Mouse (Mus musculus): ENCODE data around the gene Eid2b.

The Eid2b gene

GRCm38 (mm10) chr7:28277615-28278278 is at the start of gene Eid2b:
TSS of gene Eid2b (plus strand) at chr7:28277739.
- in situ Hi-C loops (cut with MboI, MseI), result no loop called here

- in situ Hi-C loops (cut with MboI, MseI), result loop anchor here (5.0 kb wide), 1 partner anchor 43 kb away; no protein-coding TSS in a partner anchor
These were observed 33.6 kb upstream of the Eid2b start for GRCm38 (mm10) chr7:28243943-28244342.

- in situ Hi-C loops (cut with MboI, MseI), result no loop called here
These were observed 28.6 kb upstream of the Eid2b start for GRCm38 (mm10) chr7:28248957-28249356.

GRCm38 (mm10) chr7:28251976-28252375 is 25.6 kb upstream of the Eid2b start:
- in situ Hi-C loops (cut with MboI, MseI), result no loop called here

GRCm38 (mm10) chr7:28254591-28254990 is 22.9 kb upstream of the Eid2b start:
- in situ Hi-C loops (cut with MboI, MseI), result no loop called here

- in situ Hi-C loops (cut with MboI, MseI), result no loop called here
These were observed 22.1 kb upstream of the Eid2b start for GRCm38 (mm10) chr7:28255476-28255875.

- in situ Hi-C loops (cut with MboI, MseI), result no loop called here
These were observed 14.7 kb upstream of the Eid2b start for GRCm38 (mm10) chr7:28262861-28263260.

GRCm38 (mm10) chr7:28263786-28264185 is 13.8 kb upstream of the Eid2b start:
- in situ Hi-C loops (cut with MboI, MseI), result no loop called here

GRCm38 (mm10) chr7:28265391-28265790 is 12.1 kb upstream of the Eid2b start:
- in situ Hi-C loops (cut with MboI, MseI), result no loop called here

GRCm38 (mm10) chr7:28267129-28268041 is 10.2 kb upstream of the Eid2b start, which contains the start of gene Eid2:
TSS of gene Eid2 (plus strand) at chr7:28267881.
- in situ Hi-C loops (cut with MboI, MseI), result no loop called here

- in situ Hi-C loops (cut with MboI, MseI), result no loop called here
These were observed 9.5 kb upstream of the Eid2b start for GRCm38 (mm10) chr7:28268042-28268531.

GRCm38 (mm10) chr7:28268576-28268975 is 9.0 kb upstream of the Eid2b start:
- in situ Hi-C loops (cut with MboI, MseI), result no loop called here

GRCm38 (mm10) chr7:28269355-28269754 is 8.2 kb upstream of the Eid2b start:
- in situ Hi-C loops (cut with MboI, MseI), result no loop called here

GRCm38 (mm10) chr7:28271761-28272160 is 5.8 kb upstream of the Eid2b start:
- in situ Hi-C loops (cut with MboI, MseI), result no loop called here

- in situ Hi-C loops (cut with MboI, MseI), result no loop called here
These were observed 313 bp upstream of the Eid2b start for GRCm38 (mm10) chr7:28277237-28277614.

GRCm38 (mm10) chr7:28278279-28278652 is 727 bp downstream of the Eid2b start:
- in situ Hi-C loops (cut with MboI, MseI), result no loop called here

GRCm38 (mm10) chr7:28280630-28281029 is 3.1 kb downstream of the Eid2b start:
- in situ Hi-C loops (cut with MboI, MseI), result no loop called here

GRCm38 (mm10) chr7:28290165-28290564 is 12.6 kb downstream of the Eid2b start:
- in situ Hi-C loops (cut with MboI, MseI), result loop anchor here (5.0 kb wide), 1 partner anchor 83 kb away; no protein-coding TSS in a partner anchor

GRCm38 (mm10) chr7:28290638-28291590 is 13.4 kb downstream of the Eid2b start, which contains the start of gene Selenov:
TSS of gene Selenov (minus strand) at chr7:28291186.
- in situ Hi-C loops (cut with MboI, MseI), result loop anchor here (5.0 kb wide), 1 partner anchor 84 kb away; no protein-coding TSS in a partner anchor

- in situ Hi-C loops (cut with MboI, MseI), result loop anchor here (5.0 kb wide), 1 partner anchor 87 kb away; no protein-coding TSS in a partner anchor
These were observed 16.9 kb downstream of the Eid2b start for GRCm38 (mm10) chr7:28294481-28294880.
